Mouse (Mus musculus) megakaryocyte-erythroid progenitor cell, adult 5-6 weeks (primary cell): ENCODE measurements around the gene Esyt1. TPM values are rescaled to one million over a fixed set of nuclear protein-coding genes. Genes with fewer than 3 reads are reported as not detected.
"Not testable (repeated sequence)": the region's sequence is repeated elsewhere in the genome, so short reads cannot be mapped to it uniquely, and the experiment has no call there.

ENCODE experiments used
- ATAC-seq: replicated peaks from 2 replicates; pipeline ENCODE4 v1.8.0; 2016; ENCODE audit warnings: mild to moderate bottlenecking, inconsistent platforms; ENCODE audit not compliant: severe bottlenecking, poor library complexity, low FRiP score, low TSS enrichment
- total RNA-seq, 2 experiments: library from RNA; stranded (forward) in 1 of 2; stranded (reverse) in 1 of 2; fragments of 200-1000, 215-1000 nt in 1 of 2; fragments of >200 nt in 1 of 2; fragmentation: Nextera tagmentation in 1 of 2; gene quantifications; 2 replicates each; pipeline ENCODE4 v1.2.3; 2014 to 2017

Esyt1 gene
- total RNA-seq (2014; fragmentation: Nextera tagmentation) = 49.7 and 53.8 TPM in 2 replicates
- total RNA-seq (2017) = 59.2 and 66.2 TPM in 2 replicates

DNA sequence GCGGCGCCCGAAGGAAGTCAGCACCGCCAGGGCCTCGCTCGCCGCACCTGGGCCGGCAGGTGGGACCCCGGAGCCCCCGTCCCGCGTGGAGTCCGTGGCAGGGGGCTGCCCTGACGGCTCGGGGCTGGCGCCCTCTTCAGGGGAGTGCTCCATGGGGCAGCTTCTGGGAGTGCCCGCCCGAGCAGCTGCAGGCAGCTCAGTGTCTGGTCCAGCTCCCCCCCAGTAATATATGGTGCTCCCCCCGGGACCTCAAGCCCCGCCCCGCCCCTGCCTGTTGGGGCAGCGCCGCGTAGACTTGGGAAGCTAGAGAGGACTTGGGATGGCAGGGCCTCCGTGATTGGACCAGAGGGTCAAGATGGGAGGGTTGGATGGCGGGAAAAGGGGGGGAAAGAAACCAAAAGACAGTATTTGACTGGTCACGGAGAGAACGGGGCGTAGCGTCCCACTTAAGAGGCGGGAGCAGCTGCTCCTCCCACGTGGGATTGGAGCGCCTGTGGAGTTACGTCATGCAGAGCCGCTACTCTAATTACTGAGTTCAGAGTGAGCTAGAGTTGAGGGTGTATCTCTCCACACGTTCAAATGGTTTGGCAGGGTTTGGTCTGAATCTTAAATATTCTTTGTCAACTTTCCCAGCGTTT is at the start of gene Esyt1:
Gene Esyt1, minus strand, starts transcription at position 201 of the 638 bp plus-strand sequence.
- peak; percentile 90 for ATAC-seq

DNA sequence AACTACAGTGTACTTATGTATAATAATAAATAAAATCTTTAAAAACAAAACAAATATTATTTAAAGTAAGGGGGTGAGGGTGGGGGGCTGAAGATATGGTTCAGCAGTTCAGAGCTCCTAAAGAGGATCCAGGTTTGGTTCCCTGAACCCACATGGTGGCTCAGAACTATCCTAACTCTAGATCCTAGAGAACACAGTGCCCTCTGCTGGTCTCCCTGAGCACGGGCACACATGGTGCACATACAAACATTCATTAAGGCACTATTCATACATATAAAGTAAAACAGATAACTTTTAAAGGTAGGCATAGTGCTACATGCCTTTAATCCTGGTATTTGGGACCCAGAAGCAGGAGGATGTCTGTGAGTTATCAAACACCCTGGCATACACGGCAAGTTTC is 49.4 kb upstream of the Esyt1 start:
- ATAC-seq = peak; percentile 54; the same call in 1 of the 2 replicates

DNA sequence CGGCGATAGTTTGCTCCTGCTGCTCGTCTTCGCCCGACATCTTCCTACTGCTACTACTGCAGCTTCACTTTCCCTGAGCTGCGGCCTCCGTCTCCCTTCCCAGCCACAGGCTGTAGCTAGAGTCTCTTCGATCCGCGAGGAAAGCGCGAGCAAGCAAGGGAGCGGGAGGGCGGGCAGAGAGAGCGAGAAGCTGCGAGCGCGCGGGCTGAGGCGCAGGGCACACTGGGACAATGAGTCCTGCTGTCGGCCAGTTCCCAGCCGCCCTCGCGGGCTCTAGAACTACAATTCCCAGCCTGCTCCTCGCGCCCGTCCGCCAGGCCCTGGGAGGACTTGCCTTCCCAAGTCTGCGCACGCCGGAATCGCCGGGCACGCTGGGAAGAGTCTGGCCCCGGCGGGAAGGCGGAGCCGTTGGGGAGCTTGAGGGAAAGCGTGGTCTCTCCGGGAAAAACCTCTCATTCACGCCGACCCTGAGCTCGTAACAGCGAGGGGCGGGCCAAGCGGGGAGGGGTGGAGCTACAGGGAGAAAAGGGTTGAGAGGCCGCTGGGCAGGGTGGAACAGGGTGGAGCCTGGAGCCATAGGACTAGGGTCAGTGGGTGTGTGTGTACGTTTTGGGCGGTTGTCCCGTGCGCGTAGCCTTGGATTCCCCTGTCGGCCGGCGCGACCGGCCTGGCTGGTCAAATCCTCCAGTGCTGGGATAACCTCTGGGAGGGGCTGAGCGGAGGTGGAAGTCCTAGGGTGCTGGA is 40.3 kb upstream of the Esyt1 start, which contains the start of gene Pa2g4:
Gene Pa2g4, minus strand, starts transcription at position 200 of the 744 bp plus-strand sequence.
- peak; percentile 93 for ATAC-seq

DNA sequence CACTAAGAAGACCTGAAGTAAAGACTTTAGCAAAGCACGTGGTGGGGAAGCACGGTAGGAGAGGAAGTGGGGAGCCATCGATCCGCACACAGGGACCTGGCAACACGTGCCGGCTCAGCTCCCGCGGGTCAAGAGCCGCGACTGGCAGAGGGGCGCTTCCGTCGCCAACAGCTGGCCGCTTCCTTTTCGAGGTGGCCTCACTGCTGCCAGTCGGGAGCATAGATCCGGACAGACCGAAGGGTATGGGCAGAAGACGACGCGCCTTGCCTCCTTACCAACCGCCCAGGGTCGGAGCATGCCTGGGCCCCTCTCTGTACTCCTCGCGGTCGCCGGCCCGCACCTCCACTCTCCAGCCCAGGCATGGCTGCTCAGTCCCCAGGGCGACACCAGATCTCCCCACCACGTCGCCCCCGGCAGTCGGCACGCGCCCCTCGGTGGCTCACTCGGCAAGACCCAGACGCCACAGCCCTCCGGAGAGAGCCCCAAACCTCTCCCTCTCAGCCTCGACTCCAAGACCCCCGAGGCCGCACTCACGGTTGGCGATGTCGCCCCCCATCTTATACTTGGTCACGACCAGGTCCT is 39.6 kb upstream of the Esyt1 start:
- ATAC-seq = peak; percentile 26

DNA sequence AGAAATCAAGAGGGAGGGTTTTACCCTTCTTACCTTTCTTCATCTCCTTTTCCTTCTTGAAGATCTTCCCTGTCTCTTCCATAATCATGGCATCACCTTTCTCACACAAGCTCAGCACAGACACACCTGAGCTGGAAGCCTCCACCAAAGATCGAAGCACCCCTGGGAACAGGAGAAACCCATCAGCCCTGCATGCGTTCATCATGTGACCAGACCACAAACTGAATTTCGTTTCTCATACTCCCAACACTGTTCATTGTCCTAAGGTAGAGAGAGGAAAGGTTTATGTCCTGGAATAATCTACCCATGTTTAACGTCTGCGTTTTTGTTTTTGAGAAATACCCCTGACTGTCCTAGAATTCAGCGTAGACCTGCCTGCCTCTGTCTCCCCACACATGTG is 37.9 kb upstream of the Esyt1 start:
- ATAC-seq = no peak

DNA sequence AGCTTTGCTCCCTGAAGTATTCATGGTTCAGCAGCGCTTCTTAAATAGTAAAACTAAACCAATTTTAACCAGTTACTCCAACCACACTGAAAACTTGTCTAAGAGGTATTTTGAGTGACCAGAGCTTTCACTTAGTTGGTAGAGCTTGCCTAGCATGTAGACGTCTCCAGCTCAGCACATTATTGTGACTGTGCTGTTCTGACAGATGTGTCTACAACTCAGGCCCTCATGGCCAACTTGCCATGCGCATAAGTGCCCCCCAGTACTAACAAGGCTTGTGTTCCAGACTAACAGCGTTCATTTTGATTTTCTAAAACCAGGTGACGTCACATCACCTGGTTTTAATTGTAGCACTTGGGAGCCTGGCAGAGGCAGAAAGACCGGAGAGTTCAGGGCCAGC is 31.3 kb upstream of the Esyt1 start:
- no peak for ATAC-seq

DNA sequence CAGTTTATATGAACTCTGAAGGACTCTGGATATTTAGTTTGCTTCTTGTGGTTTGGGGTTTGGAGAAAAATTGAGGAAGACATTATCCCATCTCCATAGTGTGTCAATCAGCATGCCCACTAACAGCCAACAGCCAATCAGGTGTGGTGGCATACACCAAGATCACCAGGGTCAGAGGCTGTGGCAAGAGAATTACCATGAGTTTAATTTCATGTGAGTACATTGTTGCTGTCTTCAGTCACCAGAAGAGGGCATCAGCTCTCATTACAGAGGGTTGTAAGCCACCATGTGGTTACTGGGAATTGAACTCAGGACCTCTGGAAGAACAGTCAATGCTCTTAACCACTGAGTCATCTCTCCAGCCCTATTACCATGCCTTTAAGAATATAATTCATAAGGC is 30.6 kb upstream of the Esyt1 start:
- ATAC-seq = peak; percentile 61

DNA sequence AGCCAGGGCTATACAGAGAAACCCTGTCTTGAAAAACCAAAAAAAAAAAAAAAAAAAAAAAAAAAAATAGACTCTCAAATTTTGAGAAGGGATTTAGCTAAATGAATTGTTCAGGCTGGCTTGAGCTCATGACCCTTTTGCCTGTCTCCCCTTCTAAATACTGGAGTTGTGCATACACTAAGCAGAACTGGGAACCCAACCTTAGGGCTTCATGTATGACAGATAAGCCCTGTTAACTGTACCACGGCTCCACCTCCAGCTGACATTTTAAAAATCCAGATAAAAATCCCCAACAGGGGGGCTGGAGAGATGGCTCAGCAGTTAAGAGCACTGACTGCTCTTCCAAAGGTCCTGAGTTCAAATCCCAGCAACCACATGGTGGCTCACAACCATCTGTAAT is 29.9 kb upstream of the Esyt1 start:
- not testable (repeated sequence) for ATAC-seq

DNA sequence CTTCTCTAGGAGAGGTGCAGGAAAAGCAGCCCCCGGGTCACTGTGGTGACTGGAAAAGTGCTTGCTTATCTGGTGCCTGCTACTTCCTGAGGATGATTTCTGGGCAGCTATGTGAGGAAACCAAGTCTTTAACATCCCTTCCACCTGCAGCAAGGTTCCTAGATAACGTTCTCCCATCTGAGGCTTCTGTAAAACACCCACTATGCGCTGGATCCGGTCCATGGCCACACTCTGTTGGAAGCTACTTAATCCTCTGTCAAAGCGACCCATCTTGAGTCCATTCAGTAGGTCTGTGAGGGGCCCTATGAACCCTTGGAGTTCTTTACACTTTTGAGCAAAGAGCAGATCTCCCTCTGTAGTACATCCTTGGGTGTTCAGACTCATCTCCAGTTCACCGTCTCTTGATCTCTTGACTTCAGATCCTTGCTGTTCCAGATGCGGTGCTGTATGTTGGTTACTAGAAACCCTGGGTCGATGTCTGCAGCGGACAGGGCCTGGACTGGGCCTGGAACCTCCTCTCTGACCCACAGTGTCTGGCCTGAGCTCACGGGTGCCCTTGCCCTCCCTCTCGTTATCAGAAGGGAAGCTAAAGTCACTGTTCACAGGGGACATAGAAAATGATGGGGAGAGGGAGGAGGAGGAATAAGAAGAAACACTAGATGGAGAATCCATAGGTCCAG is 24.6 kb upstream of the Esyt1 start:
- ATAC-seq = not testable (repeated sequence)

DNA sequence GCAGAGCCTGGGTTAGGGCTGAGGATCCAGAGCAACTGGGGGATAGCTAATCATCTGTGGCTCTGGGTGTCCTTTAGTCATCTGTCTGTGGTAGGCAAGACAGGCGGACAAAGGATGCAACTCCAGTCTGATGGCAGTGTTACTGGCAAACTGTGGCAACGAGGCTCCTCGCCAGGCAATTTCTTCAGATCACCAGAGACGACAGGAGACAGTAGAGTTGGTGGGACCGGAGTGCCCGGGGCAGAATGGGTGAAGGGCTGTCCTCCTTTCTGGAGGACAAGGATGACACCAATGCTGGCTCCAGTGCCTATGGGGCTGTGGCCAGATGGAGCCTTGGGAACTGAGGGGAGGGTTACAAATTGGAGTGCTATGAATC is 24.0 kb upstream of the Esyt1 start:
- not testable (repeated sequence) for ATAC-seq

DNA sequence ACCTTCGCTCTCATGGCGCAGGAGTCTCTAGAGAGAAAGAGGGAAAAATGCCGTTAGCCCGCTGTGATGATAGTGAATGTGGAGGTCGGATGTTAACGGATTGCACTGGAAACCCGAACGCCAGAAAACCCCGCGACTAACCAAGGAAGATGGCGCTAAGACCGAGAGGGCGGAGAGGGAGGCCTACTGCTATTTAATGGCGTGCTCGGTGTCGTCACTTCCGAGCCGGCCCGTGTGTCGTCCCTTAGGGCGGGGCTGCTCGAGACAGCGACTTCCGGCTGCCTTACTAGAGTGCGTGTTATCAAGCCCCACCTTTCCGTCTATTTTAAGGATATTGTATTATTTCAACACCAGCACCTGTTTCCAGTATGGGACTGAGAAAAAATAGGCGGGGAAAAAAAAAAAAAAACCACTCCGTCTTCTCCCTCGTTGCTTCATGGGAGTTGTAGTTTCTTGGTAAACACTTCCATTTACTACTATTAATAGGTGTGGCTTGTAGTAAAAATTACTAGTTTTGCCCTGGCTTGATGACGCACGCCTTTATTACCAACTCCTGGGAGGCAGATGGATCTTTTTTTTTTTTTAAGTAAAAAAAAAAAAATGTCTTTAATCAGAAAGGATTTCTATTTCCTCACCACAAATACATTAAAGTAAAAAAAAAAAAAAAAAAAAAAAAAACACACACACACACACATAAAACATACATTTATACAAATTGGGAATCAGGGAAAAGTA is 23.4 kb upstream of the Esyt1 start, which contains the start of gene Rpl41:
Gene Rpl41, minus strand, starts transcription at position 359 of the 735 bp plus-strand sequence.
- ATAC-seq = peak; percentile 75

DNA sequence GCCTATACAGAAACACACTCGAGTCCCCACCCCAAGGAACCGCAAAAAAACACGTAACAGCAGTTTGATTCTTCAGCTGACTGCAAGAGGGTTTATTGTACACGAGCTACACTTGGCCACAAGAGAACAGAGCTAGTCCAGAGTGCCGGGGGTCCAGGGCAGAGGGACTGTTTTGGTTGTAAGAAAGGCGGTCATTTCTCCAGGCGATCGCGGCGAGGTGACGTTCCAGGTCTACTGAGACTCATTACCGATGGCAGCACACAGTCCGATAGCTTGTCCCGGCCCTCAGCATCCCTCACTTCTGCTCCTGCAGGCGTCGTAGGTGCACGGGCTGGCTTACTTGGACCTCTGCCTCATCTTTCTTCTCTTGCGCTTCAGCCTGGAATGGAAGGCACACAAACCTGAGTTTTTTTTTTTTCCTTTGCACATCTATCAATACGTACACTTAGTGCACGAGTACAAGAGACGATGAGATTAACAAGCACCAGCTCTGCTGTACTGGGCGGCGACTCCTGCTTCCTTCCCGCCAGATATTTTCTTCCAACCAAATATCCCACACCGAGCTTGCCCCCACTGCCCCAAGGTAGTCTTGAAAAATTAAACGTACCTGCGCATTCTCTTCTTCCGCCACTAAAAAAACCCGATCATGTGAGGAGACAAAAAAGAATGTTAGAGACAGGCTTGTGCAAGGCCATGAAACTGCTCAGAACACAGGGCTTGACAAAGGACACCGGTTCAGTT is 22.6 kb upstream of the Esyt1 start:
- ATAC-seq = not testable (repeated sequence)

DNA sequence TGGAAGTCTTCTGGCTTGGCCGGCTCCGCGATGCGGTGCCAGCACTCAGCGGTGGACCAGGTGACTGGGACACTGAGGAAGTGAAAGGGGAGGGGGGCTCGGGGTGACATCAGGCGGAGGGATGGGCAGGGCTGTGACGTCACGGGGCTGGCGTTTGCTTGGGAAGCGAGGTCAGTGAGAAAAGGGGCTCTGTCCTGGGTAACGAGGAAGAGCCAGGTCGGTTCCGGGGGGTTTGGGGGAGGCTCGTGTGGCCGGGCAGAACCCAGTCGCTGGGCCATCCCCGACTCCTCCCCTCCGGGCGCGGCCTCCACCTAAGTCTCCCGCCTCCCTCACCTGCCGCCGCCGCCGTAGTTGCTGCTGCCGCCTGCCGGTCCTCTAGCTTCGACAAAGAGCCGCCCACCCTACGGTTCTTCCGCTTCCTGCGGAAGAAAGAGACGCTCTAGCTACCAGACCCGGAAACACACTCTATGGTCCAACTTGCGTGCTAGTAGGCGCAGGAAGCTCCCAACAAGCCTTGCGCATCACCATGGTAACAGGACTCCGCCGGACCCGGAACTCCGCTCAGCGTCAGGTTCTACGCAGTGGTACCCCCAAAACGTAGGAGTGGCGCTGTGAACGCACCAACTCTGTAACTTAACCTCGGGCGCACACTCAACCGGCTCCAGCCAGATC is 21.8 kb upstream of the Esyt1 start, which contains the start of gene Zc3h10:
Gene Zc3h10, minus strand, starts transcription at position 414 of the 672 bp plus-strand sequence.
- peak; percentile 78 for ATAC-seq

DNA sequence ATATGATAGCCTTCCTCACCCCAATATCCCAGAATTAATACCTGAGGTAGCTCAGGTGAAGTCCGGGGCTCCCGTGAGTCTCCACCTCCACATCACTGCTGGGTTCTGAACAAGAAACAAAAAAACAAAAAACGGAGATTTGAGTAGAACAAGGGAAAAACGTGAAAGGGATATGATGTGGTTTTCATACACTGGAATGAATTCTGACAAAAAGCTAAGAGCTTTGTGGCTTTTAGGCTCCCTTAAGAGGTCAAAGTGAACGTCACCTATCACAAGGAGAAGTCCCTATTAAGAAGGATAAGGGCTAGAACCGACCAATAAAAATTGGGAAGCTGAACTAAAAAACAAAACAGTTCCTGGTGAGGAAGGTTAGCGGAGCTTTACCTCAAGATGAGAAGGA is 21.1 kb upstream of the Esyt1 start:
- no peak for ATAC-seq

DNA sequence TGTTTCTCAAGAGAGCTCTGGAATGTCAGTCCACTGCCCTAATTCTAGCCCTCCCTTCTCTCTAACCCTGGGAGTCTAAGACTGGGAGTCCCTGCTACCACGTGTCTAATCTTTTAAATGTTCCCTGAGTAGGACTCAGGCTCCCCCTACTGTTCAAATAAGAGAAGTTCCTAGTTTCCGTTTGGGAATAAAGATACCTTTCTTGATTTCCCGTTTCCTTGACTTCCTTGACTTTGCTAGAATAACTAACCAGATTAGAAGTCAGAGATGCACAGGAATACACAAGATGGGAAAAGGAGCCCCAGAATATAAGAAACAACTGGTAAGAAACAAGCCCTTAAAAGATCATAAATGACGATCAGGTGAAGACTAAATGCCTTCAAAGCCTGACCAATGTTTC is 20.7 kb upstream of the Esyt1 start:
- no peak for ATAC-seq

DNA sequence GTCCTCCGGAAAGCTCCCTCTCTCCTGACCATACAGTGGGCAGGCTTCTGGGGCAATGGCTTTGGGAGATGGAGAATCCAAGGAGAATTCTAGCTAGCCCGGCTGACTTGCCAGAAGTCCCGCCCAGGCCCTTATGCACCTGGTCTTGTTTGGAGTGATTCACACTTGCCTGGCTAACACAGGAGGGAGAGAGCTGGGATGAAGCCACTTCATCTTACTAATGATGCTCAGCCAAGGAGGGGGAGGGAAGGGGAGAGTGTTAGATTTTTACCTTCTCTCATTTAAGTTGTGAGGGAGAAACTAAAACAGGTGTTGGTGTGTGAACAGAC is 19.9 kb upstream of the Esyt1 start:
- no peak for ATAC-seq

DNA sequence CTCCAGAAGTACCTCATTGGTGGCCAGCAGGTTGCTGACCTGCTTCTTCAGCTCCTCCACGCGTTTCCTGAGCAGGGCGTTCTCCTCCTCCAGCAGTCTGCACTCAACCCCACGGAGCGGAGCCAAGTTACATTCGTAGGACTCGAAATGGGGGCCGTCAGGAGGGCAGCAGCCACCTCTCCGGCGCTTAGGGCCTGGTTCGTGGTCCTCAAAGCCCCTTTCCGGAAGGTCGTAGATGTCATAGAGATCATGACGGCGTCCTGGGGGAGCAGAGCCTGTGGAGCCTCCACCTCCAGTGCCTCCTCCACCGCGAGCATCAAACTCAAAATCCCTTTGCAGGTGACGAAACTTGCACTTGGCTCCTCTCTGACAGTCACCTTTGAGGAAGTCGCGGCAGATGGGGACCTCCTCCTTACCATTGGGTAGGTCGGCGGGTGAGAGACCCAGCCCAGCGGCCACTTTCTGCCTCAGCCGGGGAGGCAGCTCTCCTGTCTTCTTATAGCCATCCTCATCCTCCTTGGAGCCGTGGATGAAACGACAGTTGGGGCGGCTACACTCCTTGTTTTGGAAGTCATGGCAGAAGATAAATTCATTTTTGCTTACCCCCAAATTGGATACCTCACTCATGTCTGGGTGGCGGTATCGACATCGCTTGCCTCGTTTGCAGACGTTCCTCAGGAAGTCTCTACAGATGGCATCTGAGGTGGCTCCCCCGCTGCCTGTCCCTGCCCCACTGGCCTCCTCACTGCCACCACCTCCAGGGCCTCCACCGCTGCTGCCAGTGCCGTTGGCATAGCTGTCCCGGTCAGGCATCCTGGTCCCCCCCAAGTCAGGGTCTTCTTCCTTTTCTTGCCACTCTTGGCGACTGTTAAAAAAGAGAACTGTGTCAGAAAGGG is 19.3 kb upstream of the Esyt1 start:
- ATAC-seq = no peak
